25 mouse cellular contexts compared by ENCODE assay signal in genomic region chr2:169037519-169037918, GRCm38 (mm10).
DNase-seq lines count a peak whose midpoint lies in the region; ATAC-seq and TF ChIP-seq lines count a peak whose summit lies in the region.
"Had no signal": no experiment of that assay in that cellular context is flagged by ENCODE, and none has a peak within 500 bp of the region (broad histone marks: within the 10 kb centered on the region; RNA-seq: fewer than 3 reads in every experiment).

No protein-coding gene starts in this region.

- H3K27ac ChIP-seq in forebrain, embryonic 13.5 days = no peak overlapping the region
- no peak overlapping the region for H3K27ac ChIP-seq in forebrain, postnatal 0 days (ENCODE audit: low read depth, low read length)
- peak overlapping the region; percentile 75 for H3K27ac ChIP-seq in neural tube, embryonic 13.5 days (replicated peaks)
- no peak overlapping the region for H3K27ac ChIP-seq in hindbrain, postnatal 0 days
- peak overlapping the region; percentile 71 for H3K27ac ChIP-seq in midbrain, embryonic 16.5 days (ENCODE audit: low read length)
- H3K27ac ChIP-seq: embryonic facial prominence, embryonic 13.5 days; heart, embryonic 10.5 days; heart, embryonic 15.5 days; layer of hippocampus, adult 2 months; liver, embryonic 12.5 days had no signal

- no peak overlapping the region for H3K4me3 ChIP-seq in forebrain, embryonic 13.5 days
- no peak overlapping the region for H3K4me3 ChIP-seq in forebrain, postnatal 0 days (ENCODE audit: low read depth, low read length)
- no peak overlapping the region for H3K4me3 ChIP-seq in neural tube, embryonic 13.5 days
- no peak overlapping the region for H3K4me3 ChIP-seq in hindbrain, postnatal 0 days (ENCODE audit: low read length)
- H3K4me3 ChIP-seq in midbrain, embryonic 16.5 days (ENCODE audit: low read depth, low read length) = no peak overlapping the region
- H3K4me3 ChIP-seq: embryonic facial prominence, embryonic 13.5 days; heart, embryonic 10.5 days; heart, embryonic 15.5 days; layer of hippocampus, adult 2 months; liver, embryonic 12.5 days had no signal

- no peak for DNase-seq in forebrain, postnatal 0 days
- no peak for DNase-seq in neural tube, embryonic 10.5 days (ENCODE audit: extremely low spot score, low spot score)
- peak; percentile 10 for DNase-seq in hindbrain, postnatal 0 days (ENCODE audit: low spot score)
- DNase-seq in cerebellum, postnatal 14 days = no peak
- DNase-seq in heart, postnatal 36 days = no peak
- DNase-seq: adrenal gland, postnatal 14 days; cerebellum, adult 11-12 months; cerebellum, adult 9-11 months; gastrocnemius, postnatal 25 days; heart, adult 11 months; kidney, adult 18-20 months; kidney, postnatal 36 days; left cerebral cortex, postnatal 4 days; liver, postnatal 0 days; lung, postnatal 36 days; thymus, postnatal 4 days had no signal

- peaks cover 5% of the 10 kb centered on the region for H3K9me3 ChIP-seq in forebrain, embryonic 13.5 days (replicated peaks)
- no peaks in the 10 kb centered on the region for H3K9me3 ChIP-seq in forebrain, postnatal 0 days (ENCODE audit: low read length)
- H3K9me3 ChIP-seq in neural tube, embryonic 13.5 days = peaks cover 5% of the 10 kb centered on the region
- H3K9me3 ChIP-seq in hindbrain, postnatal 0 days (ENCODE audit: low read length) = no peaks in the 10 kb centered on the region
- H3K9me3 ChIP-seq in midbrain, embryonic 16.5 days (replicated peaks; ENCODE audit: control insufficient read depth, low read length, poor library complexity, severe bottlenecking) = no peaks in the 10 kb centered on the region
- H3K9me3 ChIP-seq: embryonic facial prominence, embryonic 13.5 days; heart, embryonic 15.5 days had no signal

- no peaks in the 10 kb centered on the region for H3K27me3 ChIP-seq in forebrain, embryonic 13.5 days
- no peaks in the 10 kb centered on the region for H3K27me3 ChIP-seq in forebrain, postnatal 0 days (ENCODE audit: insufficient read depth, low read length)
- no peaks in the 10 kb centered on the region for H3K27me3 ChIP-seq in neural tube, embryonic 13.5 days
- no peaks in the 10 kb centered on the region for H3K27me3 ChIP-seq in hindbrain, postnatal 0 days (ENCODE audit: insufficient read depth, low read length)
- no peaks in the 10 kb centered on the region for H3K27me3 ChIP-seq in midbrain, embryonic 16.5 days (ENCODE audit: control insufficient read depth, insufficient read depth, low read depth, low read length)
- H3K27me3 ChIP-seq: embryonic facial prominence, embryonic 13.5 days; heart, embryonic 15.5 days had no signal

- 73% methylated on average over 9 of the region's 9 CpGs for WGBS in forebrain, embryonic 13.5 days
- WGBS in forebrain, postnatal 0 days = 44% methylated on average over 9 of the region's 9 CpGs
- 49% methylated on average over 9 of the region's 9 CpGs for WGBS in neural tube, embryonic 13.5 days
- 62% methylated on average over 9 of the region's 9 CpGs for WGBS in hindbrain, postnatal 0 days
- 44% methylated on average over 9 of the region's 9 CpGs for WGBS in midbrain, embryonic 16.5 days

- ATAC-seq in forebrain, embryonic 13.5 days = no peak
- ATAC-seq in forebrain, postnatal 0 days = no peak
- no peak for ATAC-seq in neural tube, embryonic 13.5 days (ENCODE audit: low read depth)
- no peak for ATAC-seq in hindbrain, postnatal 0 days
- ATAC-seq in midbrain, embryonic 16.5 days = 0 out of 2 replicates have a peak, but pooled peaks have one; percentile 68
- ATAC-seq: liver, embryonic 12.5 days; liver, postnatal 0 days; Patski had no signal

- peak overlapping the region; percentile 20; the same call in 1 of the 2 replicates for H3K4me2 ChIP-seq in forebrain, embryonic 13.5 days
- H3K4me2 ChIP-seq in forebrain, postnatal 0 days (ENCODE audit: low read depth) = no peak overlapping the region
- no peak overlapping the region for H3K4me2 ChIP-seq in neural tube, embryonic 13.5 days
- H3K4me2 ChIP-seq in hindbrain, postnatal 0 days (ENCODE audit: low read depth, low read length) = 0 out of 2 replicates have a peak overlapping the region, but pooled peaks have one; percentile 3
- H3K4me2 ChIP-seq in midbrain, embryonic 16.5 days (ENCODE audit: low read length) = peak overlapping the region; percentile 37
- H3K4me2 ChIP-seq: embryonic facial prominence, embryonic 13.5 days; heart, embryonic 15.5 days; liver, embryonic 12.5 days had no signal

- no peak for TF ChIP-seq CTCF in forebrain, postnatal 0 days (IDR thresholded peaks at IDR 0.05; ENCODE audit: low read depth)
- no peak for TF ChIP-seq CTCF in hindbrain, postnatal 0 days (IDR thresholded peaks at IDR 0.05; ENCODE audit: low read depth)

- intact Hi-C loops in heart, postnatal 36 days (cut with DNase I) = no loop called here

- no peaks in the 10 kb centered on the region for H3K36me3 ChIP-seq in forebrain, embryonic 13.5 days (ENCODE audit: poor library complexity, severe bottlenecking)
- H3K36me3 ChIP-seq in forebrain, postnatal 0 days (ENCODE audit: insufficient read depth) = no peaks in the 10 kb centered on the region
- no peaks in the 10 kb centered on the region for H3K36me3 ChIP-seq in neural tube, embryonic 13.5 days
- no peaks in the 10 kb centered on the region for H3K36me3 ChIP-seq in hindbrain, postnatal 0 days (ENCODE audit: insufficient read depth, low read length)
- H3K36me3 ChIP-seq in midbrain, embryonic 16.5 days (ENCODE audit: control insufficient read depth, insufficient read depth, low read length) = no peaks in the 10 kb centered on the region
- H3K36me3 ChIP-seq: embryonic facial prominence, embryonic 13.5 days; heart, embryonic 10.5 days; heart, embryonic 15.5 days; liver, embryonic 12.5 days had no signal

- H3K9ac ChIP-seq in forebrain, embryonic 13.5 days = no peak overlapping the region
- no peak overlapping the region for H3K9ac ChIP-seq in forebrain, postnatal 0 days
- no peak overlapping the region for H3K9ac ChIP-seq in neural tube, embryonic 13.5 days
- H3K9ac ChIP-seq in hindbrain, postnatal 0 days (replicated peaks; ENCODE audit: low read length) = no peak overlapping the region
- no peak overlapping the region; the same call in 1 of the 2 replicates for H3K9ac ChIP-seq in midbrain, embryonic 16.5 days (ENCODE audit: low read depth, low read length)
- H3K9ac ChIP-seq: embryonic facial prominence, embryonic 13.5 days; heart, embryonic 15.5 days; liver, embryonic 12.5 days; liver, postnatal 0 days had no signal

- peaks cover 28% of the 10 kb centered on the region for H3K4me1 ChIP-seq in forebrain, embryonic 13.5 days
- peaks cover 10% of the 10 kb centered on the region; the same call in 1 of the 2 replicates for H3K4me1 ChIP-seq in forebrain, postnatal 0 days (ENCODE audit: insufficient read depth)
- H3K4me1 ChIP-seq in neural tube, embryonic 13.5 days (replicated peaks) = peaks cover 7% of the 10 kb centered on the region
- H3K4me1 ChIP-seq in hindbrain, postnatal 0 days (ENCODE audit: insufficient read depth, low read length) = no peaks in the 10 kb centered on the region
- peaks cover 6% of the 10 kb centered on the region; the same call in 1 of the 2 replicates for H3K4me1 ChIP-seq in midbrain, embryonic 16.5 days (ENCODE audit: control insufficient read depth, insufficient read depth, low read length)
- H3K4me1 ChIP-seq: heart, embryonic 15.5 days; liver, embryonic 12.5 days had no signal

Comparison
In these comparisons a context has a peak if more than half of its experiments do, and no peak if none do; other contexts are left out.
1. H3K4me2 ChIP-seq: peak in forebrain, embryonic 13.5 days (single experiment), hindbrain, postnatal 0 days (single experiment) and midbrain, embryonic 16.5 days (single experiment); none in forebrain, postnatal 0 days (single experiment) and neural tube, embryonic 13.5 days (single experiment).
2. H3K27ac ChIP-seq: peak in neural tube, embryonic 13.5 days (single experiment) and midbrain, embryonic 16.5 days (single experiment); none in forebrain, embryonic 13.5 days (single experiment), forebrain, postnatal 0 days (single experiment) and hindbrain, postnatal 0 days (single experiment).